Mouse (Mus musculus) kidney, adult 2 months (tissue): ENCODE results near the gene Gimap7.

Source experiments
- CTCF ChIP-seq: fragments of 200-500 bp; conservative IDR thresholded peaks from 2 replicates; pipeline ENCODE4 v1.5.1; 2011; ENCODE audit warnings: low read depth, mild to moderate bottlenecking, control low read depth, low read length, moderate library complexity, mixed read lengths; ENCODE audit not compliant: insufficient read depth, insufficient read length
- POLR2A ChIP-seq: fragments of 200-500 bp; IDR thresholded peaks from one replicate; pipeline ENCODE4 v1.6.1; 2011; ENCODE audit warnings: low read depth, low read length, control low read depth

DNA sequence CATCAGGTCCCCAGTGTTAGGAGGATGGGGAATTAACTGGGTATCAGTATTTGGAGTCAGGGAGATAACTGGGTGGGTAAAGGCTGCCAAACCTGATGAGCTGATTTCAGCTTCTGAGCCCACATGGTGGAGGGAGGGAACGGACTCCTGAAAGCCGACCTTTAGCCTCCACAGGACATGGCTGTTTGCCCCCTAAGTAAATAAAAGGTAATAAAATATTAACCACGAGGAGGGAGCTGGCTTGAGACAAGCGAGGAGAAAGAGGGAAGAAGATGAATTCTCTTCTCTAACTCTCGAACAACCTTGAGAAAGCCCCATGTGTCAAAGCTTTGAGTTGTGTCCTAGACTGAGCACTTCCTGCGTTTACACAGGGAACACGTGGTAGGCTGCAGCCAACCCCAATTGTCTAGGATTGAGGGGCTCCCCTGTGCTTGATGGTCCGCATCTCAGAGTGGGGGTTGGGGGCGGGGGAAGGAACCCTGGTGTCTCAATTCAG is 23.3 kb downstream of the Gimap7 start:
- TF ChIP-seq POLR2A (no peak), CTCF (no peak)
